Mouse (Mus musculus): ENCODE results near the gene Prkar1a.

DNA sequence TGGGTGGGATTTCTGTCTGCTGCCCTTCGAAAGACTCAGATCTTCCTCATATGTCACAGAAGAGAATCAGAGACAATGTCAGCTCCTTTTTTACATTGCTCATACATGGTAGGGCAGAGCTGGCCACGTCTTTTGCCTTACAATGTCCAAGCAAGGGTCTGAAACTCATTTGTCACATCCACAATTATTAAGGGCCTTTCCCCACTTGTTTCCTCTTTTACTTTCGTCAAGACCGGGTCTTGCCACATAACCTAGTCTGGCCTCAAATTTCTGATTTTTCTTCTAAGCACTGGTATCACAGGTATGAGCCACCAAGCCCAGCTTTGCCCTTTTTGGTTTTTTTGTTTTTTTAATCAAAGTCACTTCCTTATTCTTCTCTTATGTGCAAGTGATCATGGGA lies 47.3 kb downstream of the Prkar1a start:
- TF ChIP-seq POLR2A (IDR thresholded peaks at IDR 0.05; ENCODE audit: borderline replicate concordance, control insufficient read depth, low read depth, low read length) (no peak), CTCF (IDR thresholded peaks at IDR 0.05; ENCODE audit: control insufficient read depth, insufficient read depth, low read length) (no peak)

All from bone marrow, adult 2 months (tissue).